Mouse (Mus musculus): Measurements from ENCODE around the gene Pip5k1c.

DNA sequence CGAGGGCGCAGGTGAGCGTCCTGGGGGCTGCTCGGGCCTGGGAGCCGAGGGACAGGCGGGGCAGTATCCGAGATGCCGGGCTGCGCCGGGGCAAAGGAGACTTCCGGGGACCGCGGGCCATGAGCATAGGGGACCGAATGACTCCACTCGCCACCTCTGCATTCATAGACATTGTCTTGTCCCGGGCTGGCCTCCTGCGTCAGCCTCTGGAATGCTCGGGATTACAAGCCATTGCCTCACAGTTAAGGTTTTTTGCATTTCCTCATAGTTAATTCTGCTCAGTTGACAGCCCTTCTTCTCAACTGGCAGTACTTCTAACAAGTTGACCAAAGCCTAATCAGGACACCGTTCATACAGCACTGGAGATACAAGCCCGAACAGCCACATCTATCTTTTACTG is 28.7 kb downstream of the Pip5k1c start:
- TF ChIP-seq CTCF (IDR thresholded peaks at IDR 0.05; ENCODE audit: insufficient read depth, low read length), result no peak
- no peak for TF ChIP-seq POLR2A (IDR thresholded peaks at IDR 0.05; ENCODE audit: borderline replicate concordance, extremely low read depth, low read depth, low read length)

Measured in lung, adult 2 months (tissue).